Mouse (Mus musculus) forelimb bud, embryonic 11.5 days (tissue): ENCODE data around the gene Fndc3b.

Experiments used
- DNase-seq: peaks from one replicate; pipeline ENCODE4 v3.0.0-alpha.2; 2012; ENCODE audit warnings: low read depth, low spot score

Fndc3b gene

GRCm38 (mm10) chr3:27592728-27593484 lies 118.2 kb downstream of the Fndc3b start:
- DNase-seq, result no peak

- DNase-seq, result no peak
These were observed 120.3 kb downstream of the Fndc3b start for GRCm38 (mm10) chr3:27590823-27591222.

- no peak for DNase-seq
These were observed 121.8 kb downstream of the Fndc3b start for GRCm38 (mm10) chr3:27589305-27589704.

- DNase-seq, result no peak
These were observed 122.5 kb downstream of the Fndc3b start for GRCm38 (mm10) chr3:27588604-27589003.

GRCm38 (mm10) chr3:27584607-27585605 lies 126.2 kb downstream of the Fndc3b start:
- no peak for DNase-seq

- no peak for DNase-seq
These were observed 128.9 kb downstream of the Fndc3b start for GRCm38 (mm10) chr3:27581931-27582840.

- no peak for DNase-seq
These were observed 130.2 kb downstream of the Fndc3b start for GRCm38 (mm10) chr3:27580956-27581355.

GRCm38 (mm10) chr3:27579894-27580613 lies 131.1 kb downstream of the Fndc3b start:
- DNase-seq, result no peak

GRCm38 (mm10) chr3:27579229-27579628 lies 131.9 kb downstream of the Fndc3b start:
- no peak for DNase-seq

GRCm38 (mm10) chr3:27577349-27578025 lies 133.6 kb downstream of the Fndc3b start:
- DNase-seq, result no peak

- no peak for DNase-seq
These were observed 136.9 kb downstream of the Fndc3b start for GRCm38 (mm10) chr3:27574241-27574640.

GRCm38 (mm10) chr3:27573458-27573857 lies 137.6 kb downstream of the Fndc3b start:
- no peak for DNase-seq

GRCm38 (mm10) chr3:27572305-27572704 lies 138.8 kb downstream of the Fndc3b start:
- DNase-seq, result peak; percentile 58

- DNase-seq, result no peak
These were observed 145.8 kb downstream of the Fndc3b start for GRCm38 (mm10) chr3:27565314-27565713.

GRCm38 (mm10) chr3:27563047-27563624 lies 148.0 kb downstream of the Fndc3b start:
- no peak for DNase-seq

- no peak for DNase-seq
These were observed 148.6 kb downstream of the Fndc3b start for GRCm38 (mm10) chr3:27562476-27562875.

- no peak for DNase-seq
These were observed 149.2 kb downstream of the Fndc3b start for GRCm38 (mm10) chr3:27561921-27562320.

GRCm38 (mm10) chr3:27559316-27559715 lies 151.8 kb downstream of the Fndc3b start:
- no peak for DNase-seq

- no peak for DNase-seq
These were observed 153.8 kb downstream of the Fndc3b start for GRCm38 (mm10) chr3:27557100-27558004.
